Mouse (Mus musculus): ENCODE data around the gene Cdh8. TPM values are rescaled to one million over a fixed set of nuclear protein-coding genes. Genes with fewer than 3 reads are reported as not detected.

The Cdh8 gene
- polyA plus RNA-seq, 1 experiment from 2014 or later: 0.93 TPM

GRCm38 (mm10) chr8:99267133-99267532, 149.1 kb downstream of the Cdh8 start:
- Histone ChIP-seq H3K27me3 (ENCODE audit: control insufficient read depth, insufficient read depth, low read length) (no peaks in the 10 kb centered on the region), H3K9me3 (replicated peaks; ENCODE audit: control insufficient read depth, low read length) (no peaks in the 10 kb centered on the region), H3K27ac (replicated peaks; ENCODE audit: low read depth, low read length) (no peak overlapping the region), H3K36me3 (replicated peaks; ENCODE audit: control insufficient read depth, insufficient read depth, low read depth, low read length) (no peaks in the 10 kb centered on the region), H3K4me1 (ENCODE audit: control insufficient read depth, insufficient read depth, low read length) (no peaks in the 10 kb centered on the region), H3K9ac (replicated peaks; ENCODE audit: low read length) (no peak overlapping the region), H3K4me2 (ENCODE audit: low read depth, low read length) (no peak overlapping the region), H3K4me3 (ENCODE audit: low read depth, low read length) (no peak overlapping the region)
- ATAC-seq (replicated peaks; ENCODE audit: insufficient number of reproducible peaks, low FRiP score, low TSS enrichment, low read depth) (no peak), DNase-seq (ENCODE audit: low spot score) (no peak)
- WGBS: 75% methylated on average over 3 of the region's 3 CpGs

- ATAC-seq (replicated peaks; ENCODE audit: insufficient number of reproducible peaks, low FRiP score, low TSS enrichment, low read depth) (no peak), DNase-seq (ENCODE audit: low spot score) (no peak)
- Histone ChIP-seq H3K4me2 (ENCODE audit: low read depth, low read length) (no peak overlapping the region), H3K36me3 (replicated peaks; ENCODE audit: control insufficient read depth, insufficient read depth, low read depth, low read length) (no peaks in the 10 kb centered on the region), H3K9ac (replicated peaks; ENCODE audit: low read length) (no peak overlapping the region), H3K9me3 (replicated peaks; ENCODE audit: control insufficient read depth, low read length) (no peaks in the 10 kb centered on the region), H3K4me1 (ENCODE audit: control insufficient read depth, insufficient read depth, low read length) (no peaks in the 10 kb centered on the region), H3K27me3 (ENCODE audit: control insufficient read depth, insufficient read depth, low read length) (no peaks in the 10 kb centered on the region), H3K27ac (replicated peaks; ENCODE audit: low read depth, low read length) (no peak overlapping the region), H3K4me3 (ENCODE audit: low read depth, low read length) (no peak overlapping the region)
- WGBS: 78% methylated on average over 4 of the region's 4 CpGs
Measured at GRCm38 (mm10) chr8:99234372-99234771, 181.9 kb downstream of the Cdh8 start.

- no peak overlapping the region for H3K4me3 ChIP-seq (ENCODE audit: low read depth, low read length)
- H3K36me3 ChIP-seq (replicated peaks; ENCODE audit: control insufficient read depth, insufficient read depth, low read depth, low read length): no peaks in the 10 kb centered on the region
- H3K4me2 ChIP-seq (ENCODE audit: low read depth, low read length): no peak overlapping the region
- H3K27ac ChIP-seq (replicated peaks; ENCODE audit: low read depth, low read length): no peak overlapping the region
- ATAC-seq (replicated peaks; ENCODE audit: insufficient number of reproducible peaks, low FRiP score, low TSS enrichment, low read depth) (no peak), DNase-seq (ENCODE audit: low spot score) (no peak)
- no peaks in the 10 kb centered on the region for H3K9me3 ChIP-seq (replicated peaks; ENCODE audit: control insufficient read depth, low read length)
- no peak overlapping the region for H3K9ac ChIP-seq (replicated peaks; ENCODE audit: low read length)
- H3K4me1 ChIP-seq (ENCODE audit: control insufficient read depth, insufficient read depth, low read length): no peaks in the 10 kb centered on the region
- 42% methylated on average over 6 of the region's 6 CpGs for WGBS
- no peaks in the 10 kb centered on the region for H3K27me3 ChIP-seq (ENCODE audit: control insufficient read depth, insufficient read depth, low read length)
Measured at GRCm38 (mm10) chr8:99223697-99224096, 192.6 kb downstream of the Cdh8 start.

GRCm38 (mm10) chr8:99205194-99205593, 211.1 kb downstream of the Cdh8 start:
- ATAC-seq (replicated peaks; ENCODE audit: insufficient number of reproducible peaks, low FRiP score, low TSS enrichment, low read depth) (no peak), DNase-seq (ENCODE audit: low spot score) (no peak)
- Histone ChIP-seq H3K27me3 (ENCODE audit: control insufficient read depth, insufficient read depth, low read length) (no peaks in the 10 kb centered on the region), H3K9ac (replicated peaks; ENCODE audit: low read length) (no peak overlapping the region), H3K36me3 (replicated peaks; ENCODE audit: control insufficient read depth, insufficient read depth, low read depth, low read length) (no peaks in the 10 kb centered on the region), H3K4me3 (ENCODE audit: low read depth, low read length) (no peak overlapping the region), H3K4me2 (ENCODE audit: low read depth, low read length) (no peak overlapping the region), H3K9me3 (replicated peaks; ENCODE audit: control insufficient read depth, low read length) (no peaks in the 10 kb centered on the region), H3K4me1 (ENCODE audit: control insufficient read depth, insufficient read depth, low read length) (no peaks in the 10 kb centered on the region), H3K27ac (replicated peaks; ENCODE audit: low read depth, low read length) (no peak overlapping the region)
- 84% methylated on average over 7 of the region's 7 CpGs for WGBS

- H3K4me3 ChIP-seq (ENCODE audit: low read depth, low read length): no peak overlapping the region
- no peak overlapping the region for H3K9ac ChIP-seq (replicated peaks; ENCODE audit: low read length)
- no peaks in the 10 kb centered on the region for H3K9me3 ChIP-seq (replicated peaks; ENCODE audit: control insufficient read depth, low read length)
- H3K4me1 ChIP-seq (ENCODE audit: control insufficient read depth, insufficient read depth, low read length): no peaks in the 10 kb centered on the region
- no peaks in the 10 kb centered on the region for H3K36me3 ChIP-seq (replicated peaks; ENCODE audit: control insufficient read depth, insufficient read depth, low read depth, low read length)
- ATAC-seq (replicated peaks; ENCODE audit: insufficient number of reproducible peaks, low FRiP score, low TSS enrichment, low read depth): no peak
- no peak overlapping the region for H3K27ac ChIP-seq (replicated peaks; ENCODE audit: low read depth, low read length)
- H3K4me2 ChIP-seq (ENCODE audit: low read depth, low read length): no peak overlapping the region
- H3K27me3 ChIP-seq (ENCODE audit: control insufficient read depth, insufficient read depth, low read length): no peaks in the 10 kb centered on the region
- DNase-seq (ENCODE audit: low spot score): no peak
- WGBS: 84% methylated on average over 2 of the region's 2 CpGs
Measured at GRCm38 (mm10) chr8:99190643-99191042, 225.6 kb downstream of the Cdh8 start.

GRCm38 (mm10) chr8:99186879-99187278, 229.4 kb downstream of the Cdh8 start:
- WGBS: 92% methylated on average over 5 of the region's 5 CpGs
- no peaks in the 10 kb centered on the region for H3K9me3 ChIP-seq (replicated peaks; ENCODE audit: control insufficient read depth, low read length)
- no peak for ATAC-seq (replicated peaks; ENCODE audit: insufficient number of reproducible peaks, low FRiP score, low TSS enrichment, low read depth)
- H3K27ac ChIP-seq (replicated peaks; ENCODE audit: low read depth, low read length): no peak overlapping the region
- H3K4me2 ChIP-seq (ENCODE audit: low read depth, low read length): no peak overlapping the region
- H3K4me3 ChIP-seq (ENCODE audit: low read depth, low read length): no peak overlapping the region
- no peak overlapping the region for H3K9ac ChIP-seq (replicated peaks; ENCODE audit: low read length)
- no peaks in the 10 kb centered on the region for H3K36me3 ChIP-seq (replicated peaks; ENCODE audit: control insufficient read depth, insufficient read depth, low read depth, low read length)
- DNase-seq (ENCODE audit: low spot score): no peak
- H3K27me3 ChIP-seq (ENCODE audit: control insufficient read depth, insufficient read depth, low read length): no peaks in the 10 kb centered on the region
- no peaks in the 10 kb centered on the region for H3K4me1 ChIP-seq (ENCODE audit: control insufficient read depth, insufficient read depth, low read length)

GRCm38 (mm10) chr8:99184186-99184585, 232.1 kb downstream of the Cdh8 start:
- Histone ChIP-seq H3K4me2 (ENCODE audit: low read depth, low read length) (no peak overlapping the region), H3K9me3 (replicated peaks; ENCODE audit: control insufficient read depth, low read length) (no peaks in the 10 kb centered on the region), H3K9ac (replicated peaks; ENCODE audit: low read length) (no peak overlapping the region), H3K27ac (replicated peaks; ENCODE audit: low read depth, low read length) (no peak overlapping the region), H3K27me3 (ENCODE audit: control insufficient read depth, insufficient read depth, low read length) (no peaks in the 10 kb centered on the region), H3K4me1 (ENCODE audit: control insufficient read depth, insufficient read depth, low read length) (no peaks in the 10 kb centered on the region), H3K4me3 (ENCODE audit: low read depth, low read length) (no peak overlapping the region), H3K36me3 (replicated peaks; ENCODE audit: control insufficient read depth, insufficient read depth, low read depth, low read length) (no peaks in the 10 kb centered on the region)
- no peak for DNase-seq (ENCODE audit: low spot score)
- no peak for ATAC-seq (replicated peaks; ENCODE audit: insufficient number of reproducible peaks, low FRiP score, low TSS enrichment, low read depth)

- Histone ChIP-seq H3K4me2 (ENCODE audit: low read depth, low read length) (no peak overlapping the region), H3K36me3 (replicated peaks; ENCODE audit: control insufficient read depth, insufficient read depth, low read depth, low read length) (no peaks in the 10 kb centered on the region), H3K27me3 (ENCODE audit: control insufficient read depth, insufficient read depth, low read length) (no peaks in the 10 kb centered on the region), H3K4me3 (ENCODE audit: low read depth, low read length) (no peak overlapping the region), H3K9ac (replicated peaks; ENCODE audit: low read length) (no peak overlapping the region), H3K4me1 (ENCODE audit: control insufficient read depth, insufficient read depth, low read length) (no peaks in the 10 kb centered on the region), H3K9me3 (replicated peaks; ENCODE audit: control insufficient read depth, low read length) (no peaks in the 10 kb centered on the region), H3K27ac (replicated peaks; ENCODE audit: low read depth, low read length) (no peak overlapping the region)
- no peak for ATAC-seq (replicated peaks; ENCODE audit: insufficient number of reproducible peaks, low FRiP score, low TSS enrichment, low read depth)
- WGBS: 47% methylated on average over 3 of the region's 3 CpGs
- no peak for DNase-seq (ENCODE audit: low spot score)
Measured at GRCm38 (mm10) chr8:99166966-99167365, 249.3 kb downstream of the Cdh8 start.

All from embryonic facial prominence, embryonic 11.5 days (tissue).